Mouse (Mus musculus) heart, adult 18-20 months (tissue): ENCODE measurements around the gene Slc25a29. TPM values are rescaled to one million over a fixed set of nuclear protein-coding genes. Genes with fewer than 3 reads are reported as not detected.
"Not testable (repeated sequence)": the region's sequence is repeated elsewhere in the genome, so short reads cannot be mapped to it uniquely, and the experiment has no call there.

ENCODE experiments used
- DNase-seq, 2 experiments: peaks; one replicate each; pipeline ENCODE4 v3.0.0; 2021 to 2022; ENCODE audit warnings: mixed read lengths in 1 of 2
- long read RNA-seq, 2 experiments: library from polyadenylated mRNA; stranded (forward); transcript quantifications; one replicate each; pipeline ENCODE4 v2.0.0; 2021
- total RNA-seq, 2 experiments: library from RNA; stranded (reverse); gene quantifications; 2 replicates each; pipeline ENCODE4 v1.2.3; 2021

The Slc25a29 gene
- total RNA-seq = 1 to 10 TPM; 8.7 to 9.1 TPM
- long read RNA-seq, experiment 1, transcript Slc25a29-201 (4 exons, 1,976 nt) = major isoform, 15 of 16 reads
- long read RNA-seq, experiment 1, partial matches to known transcripts = 0 of 16 reads
- long read RNA-seq, experiment 1, other reads (novel, unspliced or antisense) = 1 of 16 reads
- long read RNA-seq, experiment 2, transcript Slc25a29-201 (4 exons, 1,976 nt) = major isoform, 12 of 15 reads
- long read RNA-seq, experiment 2, partial matches to known transcripts = 0 of 15 reads
- long read RNA-seq, experiment 2, other reads (novel, unspliced or antisense) = 3 of 15 reads

DNA sequence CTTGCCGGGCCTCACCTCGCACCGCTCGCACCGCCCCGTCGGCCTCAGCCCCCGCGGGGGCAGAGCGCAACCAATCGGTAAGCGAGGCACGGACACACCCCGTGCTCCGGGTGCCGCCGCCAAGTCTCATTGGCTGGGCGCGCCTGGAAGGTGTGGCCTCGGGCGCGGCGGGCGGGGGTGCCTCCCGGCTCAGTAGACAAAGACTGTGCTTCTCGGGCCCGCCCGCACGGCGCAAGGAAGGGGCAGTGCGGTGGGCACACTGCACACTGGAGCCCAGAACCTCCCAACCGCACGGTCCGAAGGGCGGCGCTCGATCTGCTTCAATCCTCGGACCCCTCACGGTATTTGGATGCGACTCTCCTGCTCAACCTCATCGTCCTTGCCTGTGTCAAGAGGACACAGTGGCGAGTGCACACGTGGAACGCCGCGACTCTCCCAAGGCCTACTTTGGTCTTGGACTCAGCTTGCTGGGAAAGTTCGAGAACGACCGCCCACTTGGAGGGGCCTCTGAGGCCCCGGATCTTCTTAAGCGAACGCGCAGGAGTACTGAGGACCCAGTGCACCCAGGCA, at the start of gene Slc25a29, which contains the start of gene Slc25a47:
TSS of gene Slc25a29 (minus strand) at position 44 of the 570 bp plus-strand sequence.
TSS of gene Slc25a47 (plus strand) at position 207 of the 570 bp plus-strand sequence.
- peak; percentile 97 to 98 for DNase-seq

- no peak for DNase-seq
These were observed 47.1 kb upstream of the Slc25a29 start for GRCm38 (mm10) chr12:108882776-108883175.

GRCm38 (mm10) chr12:108881192-108881591, 45.5 kb upstream of the Slc25a29 start:
- DNase-seq = no peak

GRCm38 (mm10) chr12:108880606-108881005, 44.9 kb upstream of the Slc25a29 start:
- DNase-seq = no peak

DNA sequence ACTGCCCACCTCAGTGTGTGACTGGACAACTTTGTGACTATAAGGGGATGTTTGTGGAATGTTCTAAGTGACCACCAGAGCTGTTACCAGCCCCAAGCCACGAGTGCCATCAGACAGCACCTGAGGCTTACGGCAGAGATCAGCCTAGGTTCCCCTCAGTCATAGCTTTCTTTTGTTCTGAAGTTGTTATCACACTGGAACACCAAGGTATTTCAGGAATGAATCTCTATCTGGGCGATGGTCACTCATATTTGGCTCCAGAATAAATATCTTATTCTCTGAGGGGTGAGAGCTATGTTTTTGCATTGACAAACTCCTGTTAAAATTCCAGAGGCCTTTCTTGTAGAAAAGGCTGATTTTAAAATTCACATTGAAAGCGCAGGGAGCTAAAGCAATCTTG, 43.5 kb upstream of the Slc25a29 start:
- no peak for DNase-seq

- DNase-seq = no peak
These were observed 37.4 kb upstream of the Slc25a29 start for GRCm38 (mm10) chr12:108873122-108873521.

DNA sequence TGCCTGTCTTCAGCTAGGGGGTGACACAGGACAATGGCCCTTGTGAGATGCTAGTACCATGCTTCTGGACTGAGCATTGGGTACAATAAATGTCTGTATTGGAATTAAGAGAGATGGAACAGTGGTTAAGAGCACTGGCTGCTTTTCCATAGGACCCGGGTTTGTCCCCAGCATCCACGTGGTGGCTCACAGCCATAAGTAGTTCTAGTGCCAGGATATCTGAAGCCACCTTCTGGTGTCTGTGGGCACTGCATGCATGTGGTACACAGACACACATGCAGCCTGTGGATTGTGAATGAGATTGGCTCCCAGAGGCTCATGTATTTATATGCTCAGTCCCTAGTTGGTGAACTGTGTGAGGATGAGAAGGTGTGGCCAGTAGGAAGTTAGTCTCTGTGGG, 33.9 kb upstream of the Slc25a29 start:
- no peak for DNase-seq

- DNase-seq = peak; percentile 18 to 33
These were observed 29.4 kb upstream of the Slc25a29 start for GRCm38 (mm10) chr12:108865007-108865494.

- DNase-seq = no peak
These were observed 22.8 kb upstream of the Slc25a29 start for GRCm38 (mm10) chr12:108858486-108858885.

- peak; percentile 42 to 61 for DNase-seq
These were observed 22.0 kb upstream of the Slc25a29 start for GRCm38 (mm10) chr12:108857589-108858184.

DNA sequence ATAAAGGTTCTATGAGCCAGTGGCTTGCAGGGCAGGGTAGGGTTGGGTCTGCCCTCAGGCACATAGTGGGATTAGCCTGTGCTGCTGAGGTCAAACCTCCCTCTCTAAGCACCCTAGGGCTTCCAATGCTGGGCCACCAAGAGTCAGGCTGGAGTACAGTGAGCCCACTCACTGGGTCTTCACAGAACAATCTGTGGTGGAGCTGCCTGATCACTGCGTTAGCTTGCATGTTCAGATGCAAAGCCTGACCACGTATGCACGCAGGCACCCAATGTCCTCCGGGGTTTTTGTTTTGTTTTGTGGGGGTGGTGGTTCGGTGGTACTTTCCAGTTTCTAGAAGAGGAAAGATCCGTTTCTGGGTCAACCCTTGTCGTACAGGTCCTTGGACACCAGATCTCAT, 21.4 kb upstream of the Slc25a29 start:
- no peak for DNase-seq

GRCm38 (mm10) chr12:108856186-108856585, 20.5 kb upstream of the Slc25a29 start:
- no peak for DNase-seq

DNA sequence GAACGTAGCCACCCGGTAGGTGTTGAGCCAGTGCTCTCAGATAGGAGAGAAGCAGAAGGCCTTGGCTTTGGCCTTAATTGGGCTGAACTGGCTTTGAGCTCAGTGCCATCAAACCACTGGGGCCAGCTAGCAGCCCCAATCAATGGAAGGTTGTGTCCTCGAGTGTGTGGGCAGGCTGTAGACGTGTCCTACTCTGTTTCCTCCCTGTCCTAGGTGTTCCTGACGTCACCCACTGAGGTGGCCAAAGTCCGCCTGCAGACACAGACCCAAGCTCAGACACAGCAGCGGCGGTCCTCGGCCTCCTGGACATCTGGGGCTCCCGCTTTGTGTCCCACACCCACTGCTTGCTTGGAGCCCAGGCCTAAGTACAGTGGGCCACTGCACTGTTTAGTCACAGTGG, 19.4 kb upstream of the Slc25a29 start:
- DNase-seq = no peak

DNA sequence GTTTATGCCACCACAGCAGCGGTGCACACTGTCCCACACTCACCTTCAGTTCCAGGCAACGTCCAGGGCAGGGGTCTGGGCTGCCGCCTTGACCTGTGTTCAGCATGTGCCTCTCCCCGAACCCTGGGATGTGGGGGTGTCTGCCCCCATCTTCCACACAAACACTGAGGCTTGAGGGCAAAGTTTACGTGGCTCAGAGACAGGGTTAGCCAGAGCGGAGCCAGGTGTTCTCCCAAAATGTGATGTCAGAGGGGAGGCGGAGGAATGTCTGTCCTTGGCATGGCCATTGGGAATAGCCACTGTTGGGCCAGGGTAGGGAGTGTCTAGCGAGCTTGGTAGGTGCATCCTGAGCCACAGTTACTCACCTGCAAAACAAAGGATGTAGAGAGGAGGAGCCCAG, 17.1 kb upstream of the Slc25a29 start:
- no peak for DNase-seq

DNA sequence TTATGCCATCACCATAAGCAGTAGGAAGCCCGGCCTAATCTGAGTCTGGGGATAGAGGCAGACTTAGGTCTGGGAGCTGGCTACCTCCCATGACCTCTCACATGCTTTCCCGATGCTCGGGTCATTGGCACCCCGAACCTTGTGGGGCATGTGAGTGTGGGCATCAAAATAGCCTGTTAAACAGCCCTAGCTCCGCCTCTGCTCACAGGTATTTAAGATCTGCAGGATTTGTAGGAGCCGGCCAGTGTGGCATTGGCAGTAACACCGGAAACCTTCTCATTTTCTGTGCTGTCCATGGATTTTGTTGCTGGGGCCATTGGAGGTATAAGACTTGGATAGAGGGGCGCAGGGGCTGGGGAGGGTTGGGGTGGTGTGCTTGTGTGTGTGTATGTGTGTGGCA, 15.2 kb upstream of the Slc25a29 start:
- DNase-seq = no peak

- DNase-seq = no peak
These were observed 14.4 kb upstream of the Slc25a29 start for GRCm38 (mm10) chr12:108850129-108850528.

- peak; percentile 47 for DNase-seq
These were observed 13.9 kb upstream of the Slc25a29 start for GRCm38 (mm10) chr12:108849488-108850022.

DNA sequence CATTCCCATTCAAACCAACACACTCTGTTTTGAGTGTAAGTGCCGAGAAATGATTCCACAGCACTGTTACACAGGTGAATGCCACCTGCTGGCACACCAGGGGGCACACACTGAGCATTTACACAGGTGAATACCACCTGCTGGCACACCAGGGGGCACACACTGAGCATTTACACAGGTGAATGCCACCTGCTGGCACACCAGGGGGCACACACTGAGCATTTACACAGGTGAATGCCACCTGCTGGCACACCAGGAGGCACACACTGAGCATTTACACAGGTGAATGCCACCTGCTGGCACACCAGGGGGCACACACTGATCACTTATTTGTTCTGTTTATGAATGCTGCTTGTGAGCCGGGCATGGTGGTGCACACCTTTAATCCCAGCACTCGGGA, 12.3 kb upstream of the Slc25a29 start:
- DNase-seq = not testable (repeated sequence)

- peak; percentile 21 to 47 for DNase-seq
These were observed 7.0 kb upstream of the Slc25a29 start for GRCm38 (mm10) chr12:108842663-108843062.

GRCm38 (mm10) chr12:108841181-108841580, 5.5 kb upstream of the Slc25a29 start:
- no peak for DNase-seq

- no peak for DNase-seq
These were observed 1.0 kb upstream of the Slc25a29 start for GRCm38 (mm10) chr12:108836722-108837121.

- no peak for DNase-seq
These were observed 359 bp downstream of the Slc25a29 start for GRCm38 (mm10) chr12:108835208-108835839.

DNA sequence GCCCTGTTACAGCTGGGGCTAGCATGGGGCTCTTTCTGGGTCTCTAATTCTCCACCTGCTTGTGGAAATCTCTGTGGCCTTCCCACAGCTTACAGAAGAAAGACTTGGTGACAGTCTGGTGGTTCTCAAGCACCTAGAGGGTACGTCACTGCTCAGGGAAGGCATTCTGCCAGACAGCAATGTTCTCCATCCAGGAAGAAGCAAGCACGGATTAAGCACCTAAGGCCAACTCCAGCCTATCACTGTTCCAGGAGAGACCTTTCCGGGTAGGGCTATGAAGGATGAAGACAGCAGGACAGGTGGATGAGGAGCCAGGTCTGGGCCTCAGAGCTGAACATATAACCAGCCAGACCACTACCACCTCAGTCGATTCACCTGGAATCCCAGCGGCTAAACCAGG, 897 bp downstream of the Slc25a29 start:
- DNase-seq = no peak
